ENCODE assay signal across 14 mouse cellular contexts in the genomic region with DNA sequence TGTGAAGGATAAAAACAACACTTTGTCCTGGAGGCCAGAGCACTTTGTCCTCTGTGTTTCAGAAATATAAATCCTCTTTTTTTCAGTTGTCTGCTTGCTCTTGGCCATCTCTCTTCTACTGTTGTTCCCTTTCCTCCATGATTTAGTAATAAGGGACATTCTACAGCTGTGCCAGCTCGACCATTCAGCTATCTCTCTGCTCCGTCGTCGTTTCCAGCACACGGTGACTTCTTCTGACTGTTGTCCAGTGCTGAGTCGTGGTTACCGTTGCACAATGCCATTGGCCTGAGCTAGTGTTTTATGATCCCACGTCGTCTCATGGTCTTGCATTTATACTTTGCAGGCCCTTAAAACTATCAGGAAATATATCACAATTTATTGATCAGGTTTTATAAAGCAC.
"Had no signal": no experiment of that assay in that cellular context is flagged by ENCODE, and none has a peak within 500 bp of the region (broad histone marks: within the 10 kb centered on the region; RNA-seq: fewer than 3 reads in every experiment).

No protein-coding gene starts in this region.

- DNase-seq: right cerebral cortex, postnatal 14 days; thymus, adult 2 months; thymus, postnatal 25 days; thymus, postnatal 4 days had no signal

- ATAC-seq: liver, embryonic 12.5 days; midbrain, embryonic 13.5 days; midbrain, embryonic 15.5 days had no signal

- H3K27me3 ChIP-seq: liver, embryonic 12.5 days; lung, embryonic 15.5 days; megakaryocyte, embryonic 14.5 days; midbrain, embryonic 13.5 days; midbrain, embryonic 15.5 days; neural tube, embryonic 12.5 days; stomach, embryonic 15.5 days had no signal

- H3K4me3 ChIP-seq: liver, embryonic 12.5 days; lung, embryonic 15.5 days; megakaryocyte, embryonic 14.5 days; midbrain, embryonic 13.5 days; midbrain, embryonic 15.5 days; neural tube, embryonic 12.5 days; stomach, embryonic 15.5 days had no signal

- H3K27ac ChIP-seq: liver, embryonic 12.5 days; liver, embryonic 14.5 days; lung, embryonic 15.5 days; macrophage; midbrain, embryonic 13.5 days; midbrain, embryonic 15.5 days; neural tube, embryonic 12.5 days; stomach, embryonic 15.5 days; stomach, postnatal 0 days had no signal

- H3K4me1 ChIP-seq: liver, embryonic 12.5 days; lung, embryonic 15.5 days; megakaryocyte, embryonic 14.5 days; midbrain, embryonic 13.5 days; midbrain, embryonic 15.5 days; neural tube, embryonic 12.5 days; stomach, embryonic 15.5 days had no signal
